Mouse (Mus musculus) spleen, adult 18-20 months (tissue): ENCODE data around the gene Slc8b1.
A peak's percentile ranks its signal among the peaks of the same experiment; 100 is the strongest.

Experiments used
- DNase-seq, 2 experiments: peaks; one replicate each; pipeline ENCODE4 v3.0.0; 2022; ENCODE audit warnings: mixed read lengths in 2 of 2

The Slc8b1 gene

GRCm38 (mm10) chr5:120531631-120532030 lies 20.7 kb downstream of the Slc8b1 start:
- DNase-seq = no peak

GRCm38 (mm10) chr5:120534071-120534685 lies 23.2 kb downstream of the Slc8b1 start:
- no peak for DNase-seq

DNA sequence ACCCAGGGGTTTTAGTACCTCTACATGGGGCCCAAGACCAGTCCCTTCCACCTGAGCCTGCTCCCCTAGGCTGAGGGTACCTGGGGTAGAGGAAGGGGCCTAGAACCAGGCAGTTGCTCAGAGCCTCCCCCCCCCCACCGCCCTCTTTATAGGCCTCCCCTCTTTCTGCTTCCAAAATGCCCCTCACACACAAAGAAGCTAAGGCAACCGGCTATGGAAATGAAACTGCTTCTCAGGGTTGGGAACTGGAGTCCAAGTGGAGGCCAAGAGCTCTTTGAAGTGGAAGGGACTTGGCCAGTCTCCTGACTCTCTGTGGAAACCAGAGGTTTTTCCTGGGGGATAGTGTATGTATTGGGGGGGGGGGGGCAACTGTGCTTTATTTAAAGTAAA lies 23.7 kb downstream of the Slc8b1 start:
- no peak for DNase-seq

GRCm38 (mm10) chr5:120536046-120536445 lies 25.1 kb downstream of the Slc8b1 start:
- no peak for DNase-seq

GRCm38 (mm10) chr5:120536632-120537031 lies 25.7 kb downstream of the Slc8b1 start:
- no peak for DNase-seq

- no peak for DNase-seq
These were observed 37.4 kb downstream of the Slc8b1 start for GRCm38 (mm10) chr5:120548236-120548850.

- DNase-seq = no peak
These were observed 39.2 kb downstream of the Slc8b1 start for GRCm38 (mm10) chr5:120550137-120550536.

GRCm38 (mm10) chr5:120550673-120551072 lies 39.7 kb downstream of the Slc8b1 start:
- no peak for DNase-seq

- DNase-seq = no peak
These were observed 44.9 kb downstream of the Slc8b1 start for GRCm38 (mm10) chr5:120555871-120556270.

GRCm38 (mm10) chr5:120558041-120558440 lies 47.1 kb downstream of the Slc8b1 start:
- DNase-seq = no peak

- DNase-seq = peak in 1 of 2 experiments; percentile 35
These were observed 47.8 kb downstream of the Slc8b1 start for GRCm38 (mm10) chr5:120558762-120559161.

DNA sequence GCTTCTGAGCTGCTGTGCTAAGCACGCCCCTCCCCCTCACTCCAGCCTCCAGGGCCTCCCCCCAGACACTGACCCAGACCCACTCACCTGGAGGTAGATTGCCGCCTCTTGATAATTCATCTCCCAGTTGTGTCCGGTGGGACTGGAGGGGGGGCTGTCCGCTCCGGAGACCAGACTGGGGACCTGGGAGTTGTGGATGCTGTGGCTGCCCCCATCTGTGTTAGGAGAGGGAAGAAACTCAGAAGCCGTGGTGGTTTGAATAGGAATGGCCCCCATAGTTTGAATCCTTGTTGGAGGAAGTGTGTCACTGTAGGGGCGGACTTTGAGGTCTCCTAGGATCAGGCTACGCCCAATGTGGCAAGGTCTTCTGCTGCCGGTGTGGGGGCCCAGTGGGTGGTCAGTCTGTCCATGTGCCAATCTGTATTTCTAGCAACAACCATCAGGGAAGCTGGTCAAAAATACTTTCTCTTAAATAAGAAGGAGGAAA lies 49.2 kb downstream of the Slc8b1 start:
- no peak for DNase-seq

GRCm38 (mm10) chr5:120560616-120561311 lies 49.8 kb downstream of the Slc8b1 start:
- DNase-seq = no peak

- DNase-seq = no peak
These were observed 52.3 kb downstream of the Slc8b1 start for GRCm38 (mm10) chr5:120562956-120563913.

GRCm38 (mm10) chr5:120563914-120564311 lies 52.9 kb downstream of the Slc8b1 start:
- DNase-seq = no peak

- DNase-seq = no peak
These were observed 54.4 kb downstream of the Slc8b1 start for GRCm38 (mm10) chr5:120565171-120565905.

DNA sequence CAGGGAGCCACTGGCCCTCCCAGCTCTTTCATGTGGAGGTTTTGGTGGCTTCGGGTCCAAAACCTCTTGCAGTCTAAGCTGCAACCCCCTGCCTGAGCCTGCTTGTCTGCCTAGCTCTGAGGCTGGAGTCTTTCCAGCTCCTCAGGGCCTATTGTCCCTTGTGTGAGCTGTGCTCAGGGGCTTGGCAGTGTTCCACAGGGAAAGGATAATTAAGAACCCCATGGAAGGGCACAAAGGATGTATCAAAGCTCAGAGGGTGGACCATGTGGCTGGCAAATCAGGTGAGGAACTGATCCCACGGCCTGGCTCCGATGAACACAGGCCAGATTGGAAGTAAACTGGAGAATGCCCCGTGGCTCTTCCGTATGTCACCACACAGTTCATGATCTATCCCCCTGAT lies 55.1 kb downstream of the Slc8b1 start:
- DNase-seq = no peak

DNA sequence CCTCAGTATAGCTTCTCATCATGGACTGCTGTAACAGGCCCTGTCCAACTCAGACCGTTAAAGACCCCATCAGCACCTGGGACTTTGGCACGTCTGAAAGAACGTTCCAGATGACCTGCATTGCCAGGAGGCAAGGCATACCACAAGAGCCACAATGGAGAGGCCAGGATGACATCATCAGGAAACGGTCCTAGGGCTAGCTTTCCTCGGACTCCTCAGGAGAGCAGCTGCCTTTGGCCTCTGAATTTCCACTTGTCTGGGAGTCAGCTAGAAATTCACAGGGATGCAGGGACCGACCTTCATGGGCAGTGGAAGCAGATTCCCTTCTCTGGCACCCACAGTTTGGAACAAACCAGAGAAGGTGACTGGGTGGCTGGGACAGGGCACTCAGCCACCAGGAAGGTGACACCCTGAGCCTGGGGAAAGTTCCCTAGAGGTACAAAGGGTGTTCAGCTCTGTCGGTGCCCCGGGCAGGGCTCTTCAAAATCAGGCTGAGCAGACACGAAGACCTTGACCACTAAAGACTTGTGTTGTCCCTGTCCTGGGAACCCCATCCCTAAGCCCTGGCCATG lies 55.8 kb downstream of the Slc8b1 start:
- DNase-seq = no peak

- DNase-seq = no peak
These were observed 56.3 kb downstream of the Slc8b1 start for GRCm38 (mm10) chr5:120567253-120567701.

DNA sequence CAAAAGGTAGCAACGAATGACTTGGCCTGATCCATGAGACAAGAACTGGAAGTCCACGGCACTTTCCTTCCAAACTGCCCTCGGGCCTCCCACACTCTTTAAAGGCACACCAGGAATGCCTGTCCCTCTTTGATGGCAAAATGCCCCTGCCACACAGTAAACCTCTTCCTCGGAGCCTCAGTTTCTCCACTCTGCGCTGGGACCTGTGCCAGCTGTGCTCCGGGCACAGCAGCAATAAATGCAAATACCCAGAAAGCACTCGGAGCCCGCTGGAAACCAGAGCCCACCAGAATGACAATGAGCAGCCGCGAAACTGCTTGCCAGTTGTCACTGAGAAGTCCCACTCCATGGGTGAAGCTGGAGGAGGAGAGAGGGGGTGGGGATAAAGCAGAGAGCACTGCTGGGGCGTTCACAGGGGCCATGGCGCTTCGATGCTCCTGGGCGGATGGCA lies 56.8 kb downstream of the Slc8b1 start:
- no peak for DNase-seq

DNA sequence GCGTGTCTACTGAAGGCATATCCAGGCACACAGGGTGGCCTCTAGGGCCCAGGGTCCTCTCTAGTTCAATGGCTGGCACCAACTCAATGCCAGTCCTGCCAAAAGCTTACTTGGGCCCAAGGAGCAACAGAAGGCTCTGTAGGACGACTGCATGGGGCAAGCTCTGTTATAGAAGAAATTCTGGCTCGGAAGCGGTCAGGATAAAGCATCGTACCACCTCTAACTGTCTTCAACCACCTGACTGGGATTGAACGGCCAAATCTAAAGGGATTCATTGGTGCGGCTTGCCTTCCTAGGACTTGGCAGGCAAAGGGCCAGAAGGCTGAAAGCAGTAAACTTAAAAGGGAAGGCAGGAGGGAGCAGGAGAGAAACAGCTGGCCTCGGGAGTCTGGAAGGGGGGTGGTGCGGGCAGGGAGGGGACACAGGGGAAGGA lies 57.4 kb downstream of the Slc8b1 start:
- no peak for DNase-seq
